Mouse (Mus musculus) erythroblast, embryonic 14.5 days (primary cell): Measurements from ENCODE around the gene Kcna6.

Source experiments
- GATA1 ChIP-seq: IDR thresholded peaks from 2 replicates; pipeline ENCODE4 v1.6.1; 2012; ENCODE audit warnings: low read length, inconsistent platforms, mixed read lengths
- TAL1 ChIP-seq: IDR thresholded peaks from 3 replicates; pipeline ENCODE4 v1.6.1; 2012; ENCODE audit warnings: low read length, inconsistent platforms, mixed read lengths

DNA sequence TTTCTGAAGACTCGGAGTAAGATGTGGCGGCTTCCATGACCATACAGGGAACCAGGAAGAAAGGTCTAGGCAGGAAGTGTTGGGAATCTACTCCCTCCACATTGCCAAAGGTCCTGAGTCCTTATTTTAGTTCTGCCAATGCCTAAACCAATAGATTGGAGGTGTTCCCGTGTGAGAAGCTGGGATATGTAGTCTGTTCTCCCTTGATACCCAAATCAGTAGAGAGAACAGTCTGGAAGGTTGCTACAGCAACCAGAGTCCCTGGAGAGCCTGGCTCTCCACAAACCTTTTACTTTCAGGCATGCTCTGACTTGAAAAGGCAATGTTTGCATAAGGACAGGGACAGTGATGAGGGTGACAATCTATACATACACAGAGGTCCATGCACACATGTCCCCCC lies 4.7 kb downstream of the Kcna6 start:
- TF ChIP-seq TAL1 (no peak), GATA1 (no peak)
